Mouse (Mus musculus) right cerebral cortex, postnatal 36 days (tissue): Measurements from ENCODE around the gene D630045J12Rik.
A peak's percentile ranks its signal among the peaks of the same experiment; 100 is the strongest.

Experiments
- DNase-seq, 2 experiments: peaks; one replicate each; pipeline ENCODE4 v3.0.0; 2022; ENCODE audit warnings: low spot score in 2 of 2, mixed read lengths in 1 of 2

D630045J12Rik gene

DNA sequence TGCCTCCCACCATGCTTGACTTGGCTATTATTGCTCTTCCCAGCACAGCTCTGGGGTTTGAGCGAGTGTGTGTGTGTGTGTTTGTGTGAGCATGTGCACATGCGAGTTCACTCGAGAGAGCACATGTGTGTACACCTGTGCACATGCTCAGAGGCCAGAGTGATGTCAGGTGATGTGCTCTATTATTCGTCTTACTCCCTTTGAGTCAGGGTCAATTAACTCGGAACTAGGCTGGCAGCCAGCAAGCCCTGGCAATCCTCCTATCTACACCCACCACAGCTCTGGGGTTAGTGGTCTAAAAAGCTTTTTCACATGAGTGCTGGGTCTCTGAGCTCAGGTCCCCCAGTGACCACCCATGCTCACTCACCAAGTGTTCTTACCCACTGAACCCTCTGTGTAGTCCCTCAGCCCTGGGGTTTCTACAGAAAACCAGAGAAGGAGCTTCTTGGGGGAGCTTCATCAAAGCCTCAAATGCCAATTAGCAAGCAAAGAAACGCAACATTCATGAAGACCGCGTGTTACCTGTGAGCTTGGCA, 11.4 kb downstream of the D630045J12Rik start:
- DNase-seq, result no peak

DNA sequence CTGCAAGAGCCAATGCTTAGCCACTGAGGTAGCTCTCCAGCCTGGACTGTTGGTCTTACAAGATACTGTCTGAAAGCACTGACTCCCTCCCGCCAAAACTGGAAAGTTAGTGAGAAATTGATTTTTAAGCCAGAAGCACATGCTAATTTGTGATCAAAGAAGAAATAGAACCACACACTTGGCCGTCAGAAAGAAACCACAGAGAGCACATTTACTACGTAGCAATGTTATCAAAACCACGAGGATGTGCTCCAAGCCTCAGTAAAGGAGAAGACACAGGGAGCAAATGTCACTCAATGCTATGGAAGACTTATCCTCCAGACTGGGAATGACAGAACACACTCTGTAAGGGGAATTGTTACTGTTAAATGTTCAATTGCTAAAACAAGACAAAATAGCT, 12.3 kb downstream of the D630045J12Rik start:
- no peak for DNase-seq

DNA sequence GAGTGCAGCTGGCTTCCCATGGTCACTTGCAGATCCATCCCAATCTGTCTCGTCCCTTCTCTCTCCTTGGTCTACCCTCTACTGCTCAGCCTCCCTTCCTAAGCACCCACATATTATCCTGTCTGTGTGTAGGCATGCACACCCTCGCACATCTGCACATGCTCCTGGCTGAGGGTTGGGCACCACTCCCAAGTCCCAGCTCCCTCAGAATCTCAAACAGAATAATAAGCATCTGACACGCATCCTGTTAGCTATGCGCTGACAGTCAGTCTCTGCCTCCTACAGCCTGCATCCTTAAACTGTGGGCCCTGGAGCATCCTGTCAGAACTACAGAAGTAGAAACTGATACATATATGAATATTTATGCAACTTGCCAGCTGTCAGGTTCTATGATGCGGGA, 13.2 kb downstream of the D630045J12Rik start:
- peak; percentile 55 to 77 for DNase-seq

DNA sequence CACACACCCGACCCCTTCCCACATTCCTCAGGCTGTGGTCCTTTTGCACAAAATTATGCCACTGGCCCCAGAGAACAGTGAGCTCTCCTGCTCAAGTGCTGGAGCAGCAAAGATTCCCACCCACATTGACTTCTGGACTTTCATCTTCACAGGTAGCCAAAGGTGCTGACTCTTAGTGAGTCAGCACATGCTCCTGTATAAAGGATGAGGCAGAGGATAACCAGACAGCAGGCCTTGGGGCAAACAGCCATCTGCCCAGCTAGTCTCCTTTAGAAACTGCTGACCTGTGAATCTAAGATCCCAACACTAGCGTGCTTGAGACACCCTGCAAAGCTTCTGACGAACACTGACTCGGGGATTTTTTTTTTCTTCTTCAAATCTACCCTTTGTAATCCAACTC, 15.4 kb downstream of the D630045J12Rik start:
- no peak for DNase-seq

DNA sequence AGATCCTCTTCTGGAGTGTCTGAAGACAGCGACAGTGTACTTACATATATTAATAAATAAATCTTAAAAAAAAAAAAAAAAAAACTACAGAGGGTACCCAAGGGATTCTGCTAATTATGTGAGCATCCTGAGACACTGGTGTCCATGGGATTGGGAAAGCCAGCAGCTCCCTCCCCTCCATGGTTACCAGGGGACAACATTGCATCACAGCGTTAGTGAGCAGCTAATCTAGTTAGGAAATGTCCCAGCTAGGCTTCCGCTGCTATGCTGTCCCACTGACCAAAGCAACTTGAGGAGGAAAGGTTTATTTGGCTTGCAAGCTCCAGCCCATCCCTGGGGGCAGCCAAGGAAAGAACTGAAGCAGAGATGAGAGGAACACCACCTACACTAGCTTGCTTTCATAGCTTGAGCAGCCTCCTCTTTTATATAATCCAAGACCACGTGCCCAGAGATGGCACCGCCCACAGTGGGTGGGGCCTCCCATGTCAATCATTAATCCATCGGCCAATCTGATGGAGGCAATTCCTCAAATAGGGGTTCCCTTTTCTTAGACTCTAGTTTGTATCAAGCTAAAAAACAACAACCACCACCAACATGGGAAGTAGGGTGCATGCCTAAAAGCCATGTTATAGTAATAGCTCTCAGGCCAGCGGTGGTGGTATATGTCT, 17.7 kb downstream of the D630045J12Rik start:
- no peak for DNase-seq

DNA sequence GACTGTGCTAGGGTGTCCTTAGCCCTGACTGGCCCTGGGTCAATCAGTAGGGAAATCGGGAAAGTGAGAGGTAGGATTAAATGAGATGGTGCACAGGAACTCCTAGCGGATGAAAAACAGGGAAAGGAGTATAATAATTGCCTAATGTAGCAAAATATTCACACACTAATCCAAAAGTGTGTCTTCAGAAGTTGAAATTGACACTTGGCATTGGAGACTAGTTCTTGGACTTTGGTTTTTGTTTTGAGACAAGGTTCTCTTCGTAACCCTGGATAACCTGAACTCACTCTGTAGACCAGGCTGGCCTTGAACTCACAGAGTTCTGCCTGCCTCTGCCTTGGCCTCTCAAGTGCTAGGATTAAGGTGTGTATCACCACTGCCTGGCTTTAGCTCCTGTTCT, 20.0 kb downstream of the D630045J12Rik start:
- DNase-seq, result no peak

DNA sequence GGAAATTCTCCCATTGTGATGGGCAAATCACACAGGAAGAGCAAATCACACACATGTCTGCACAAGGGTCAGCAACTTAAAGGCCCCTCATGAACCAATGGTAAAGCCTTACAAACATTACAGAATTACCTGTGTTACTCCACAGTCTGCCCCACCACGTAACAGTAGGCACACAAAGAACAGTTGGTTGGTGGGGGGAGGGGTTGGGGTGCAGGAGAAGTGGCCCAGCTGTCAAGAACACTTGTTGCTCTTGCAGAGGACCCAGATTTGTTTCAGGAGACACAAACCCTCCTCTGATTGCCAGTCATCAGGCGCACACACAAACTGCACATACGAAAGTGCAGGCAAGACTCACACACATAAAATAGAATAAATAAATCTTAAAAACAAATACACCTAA, 20.9 kb downstream of the D630045J12Rik start:
- no peak for DNase-seq

DNA sequence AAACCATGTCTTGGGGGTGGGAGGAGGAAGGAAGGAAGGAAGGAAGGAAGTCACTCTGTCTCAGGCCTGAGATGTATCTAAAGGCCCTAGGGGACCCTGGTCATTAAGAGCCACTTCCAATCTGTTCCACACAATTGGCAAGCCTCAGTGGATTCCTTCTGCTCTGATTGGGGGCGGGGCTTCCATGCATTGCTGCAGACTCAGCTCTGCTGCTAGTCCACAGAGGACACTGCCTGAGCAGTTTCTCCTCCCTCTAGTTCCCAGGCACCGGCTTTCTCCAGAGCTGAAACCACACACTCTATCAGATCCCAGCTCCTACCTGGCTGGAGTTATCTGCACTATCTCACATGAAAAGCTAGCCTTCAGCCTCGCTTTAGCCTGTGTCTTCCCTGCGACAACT, 21.8 kb downstream of the D630045J12Rik start:
- DNase-seq, result no peak

DNA sequence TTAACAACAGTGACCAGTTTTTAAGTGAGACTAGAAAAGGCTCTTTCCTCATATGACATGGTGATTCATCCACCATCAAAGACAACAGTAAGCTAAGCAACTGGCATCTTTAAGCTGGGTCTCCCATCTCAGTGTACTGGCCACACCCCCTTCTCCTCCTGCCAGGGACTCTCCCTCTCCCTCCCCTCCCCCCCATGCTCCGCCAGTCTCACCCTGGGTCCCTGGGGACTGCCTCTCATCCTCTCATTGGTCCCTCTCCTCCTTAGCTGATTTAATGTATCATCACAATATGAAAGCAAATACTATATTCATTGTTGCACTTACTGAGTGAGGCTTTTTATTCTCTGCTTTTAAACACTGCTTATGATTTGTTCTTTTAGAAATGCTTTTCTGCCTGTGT, 29.7 kb downstream of the D630045J12Rik start:
- DNase-seq, result no peak

DNA sequence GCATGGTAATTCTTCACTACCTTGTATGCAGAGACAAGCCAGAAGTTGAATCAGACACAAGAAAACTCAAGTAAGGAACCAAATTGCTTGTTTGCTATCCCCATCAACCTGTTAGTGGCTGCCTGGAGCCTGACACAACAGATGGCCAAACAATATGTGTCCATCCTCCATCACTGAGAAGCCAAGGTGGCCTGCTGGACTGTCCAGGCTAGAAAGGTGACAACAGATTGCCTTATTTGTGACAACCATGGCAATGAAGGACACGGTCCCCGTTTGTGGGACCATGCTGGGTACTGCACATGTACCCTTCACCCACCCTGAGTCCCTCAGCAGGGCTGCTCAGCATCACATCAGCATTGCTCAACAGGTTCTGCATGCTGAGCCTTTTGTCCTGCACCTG, 34.5 kb downstream of the D630045J12Rik start:
- no peak for DNase-seq

DNA sequence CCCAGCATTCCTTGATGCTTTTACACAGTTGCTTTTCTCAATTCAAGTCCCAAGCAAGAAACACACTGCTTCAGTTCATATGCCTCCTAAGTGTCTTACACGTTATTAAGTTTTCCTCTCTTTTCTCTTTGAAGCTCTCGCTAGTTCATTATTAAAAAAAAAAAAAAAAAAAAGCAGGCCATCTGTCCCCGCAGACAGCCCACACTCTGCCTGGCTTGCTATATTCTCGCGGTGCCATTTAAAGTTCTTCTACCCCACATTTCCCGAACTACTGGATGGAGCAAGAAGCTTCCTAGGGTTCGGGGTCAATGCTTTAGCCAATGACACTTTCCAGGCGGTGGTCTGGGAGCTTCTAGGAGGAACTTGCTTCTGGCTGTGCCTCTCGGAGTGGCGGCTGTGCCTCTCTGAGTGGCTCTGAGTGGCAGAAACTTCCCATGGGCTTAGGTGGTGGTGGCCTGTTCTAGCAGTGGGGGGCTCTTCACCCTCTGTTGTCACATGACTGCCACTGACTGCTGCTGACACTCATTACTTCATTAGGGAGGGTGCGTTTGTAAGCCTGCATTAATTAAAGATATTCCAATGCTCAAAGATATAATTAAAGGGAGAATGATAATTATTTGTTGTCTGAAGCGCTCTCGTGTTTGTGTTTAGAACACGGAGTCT, 38.2 kb downstream of the D630045J12Rik start:
- no peak for DNase-seq

DNA sequence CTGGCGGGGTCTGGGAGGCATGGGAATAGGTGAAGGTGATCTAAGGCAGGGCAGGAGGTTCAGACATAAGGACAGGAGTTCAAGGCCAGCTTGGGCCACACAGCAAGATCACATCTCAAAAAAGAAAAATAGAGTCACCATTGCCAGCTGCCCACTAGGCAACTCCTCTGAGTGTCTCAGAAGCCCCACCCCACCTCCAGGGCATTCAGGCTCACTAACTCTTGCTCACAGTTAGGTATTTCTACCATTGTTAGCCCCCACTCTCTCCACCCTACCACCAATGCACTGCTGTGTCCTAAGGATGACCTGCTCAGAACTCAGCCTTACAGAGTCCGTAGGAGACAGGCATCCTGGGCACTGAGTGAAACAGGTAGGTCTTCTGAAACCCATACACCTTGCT, 46.2 kb downstream of the D630045J12Rik start:
- no peak for DNase-seq

DNA sequence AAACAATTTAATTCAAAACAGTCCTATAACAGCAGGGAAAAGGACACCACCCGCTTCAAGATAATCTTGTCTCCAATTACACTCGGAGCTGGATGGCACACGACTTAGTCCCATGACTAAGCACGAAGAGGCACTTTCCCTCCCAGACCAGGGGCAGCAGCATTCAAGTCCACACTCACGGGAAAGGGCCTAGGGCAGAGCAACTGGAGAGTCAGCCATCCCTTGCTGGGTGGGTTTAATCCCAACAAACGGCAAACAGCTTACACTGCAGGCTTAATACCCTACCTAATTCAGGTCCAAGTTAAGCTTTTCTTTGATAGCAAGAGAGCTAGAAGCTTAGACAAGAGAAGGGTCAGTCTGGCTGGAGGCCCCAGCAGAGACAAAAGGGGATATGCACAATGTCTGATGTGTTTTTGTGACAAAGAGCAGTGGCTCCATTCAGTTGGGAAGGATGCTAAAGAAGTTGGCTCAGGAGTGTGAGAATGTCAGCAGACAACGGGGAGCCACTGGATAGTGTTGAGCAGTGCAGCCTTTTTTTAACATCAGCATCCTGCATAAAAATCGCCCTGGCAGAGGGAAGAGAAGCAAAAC, 46.8 kb downstream of the D630045J12Rik start:
- no peak for DNase-seq

DNA sequence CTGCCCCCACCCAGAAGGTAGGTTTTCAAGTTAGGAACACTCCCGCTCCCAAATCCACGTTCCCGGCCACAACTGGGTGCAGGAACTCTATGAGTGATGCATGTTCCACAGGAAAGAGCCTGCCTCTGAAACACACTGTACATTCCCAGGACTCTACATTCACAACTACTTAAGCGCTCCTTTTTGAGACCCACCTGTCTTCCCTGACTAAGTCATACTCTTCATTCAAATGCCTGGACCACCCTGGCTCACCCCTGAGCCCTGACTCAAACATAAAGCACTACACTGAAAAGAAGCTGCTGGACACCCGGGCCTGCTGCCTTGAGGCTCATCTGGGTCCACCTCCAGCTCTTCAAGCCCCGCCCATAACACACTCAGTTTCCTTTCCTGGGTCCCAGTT, 48.4 kb downstream of the D630045J12Rik start:
- no peak for DNase-seq

DNA sequence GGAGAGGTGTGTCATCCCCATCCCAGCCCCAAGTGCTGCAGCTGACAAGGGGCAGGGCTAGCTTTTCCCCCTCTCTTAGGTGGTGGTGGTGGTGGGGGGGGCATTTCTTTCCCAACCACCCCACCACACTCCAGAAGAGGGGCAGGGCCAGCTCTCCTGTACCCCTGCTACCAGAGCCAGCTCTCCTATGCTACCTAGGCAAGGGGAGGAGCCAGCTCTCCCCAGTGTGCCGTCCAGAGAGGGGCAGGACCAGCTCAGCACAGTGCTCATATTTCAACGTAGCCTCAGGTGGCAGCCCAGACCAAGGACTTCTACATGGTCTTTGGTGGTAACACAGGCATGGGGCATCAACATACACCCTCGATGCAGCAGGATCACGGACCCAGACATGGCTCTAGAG, 50.0 kb downstream of the D630045J12Rik start:
- DNase-seq, result no peak

DNA sequence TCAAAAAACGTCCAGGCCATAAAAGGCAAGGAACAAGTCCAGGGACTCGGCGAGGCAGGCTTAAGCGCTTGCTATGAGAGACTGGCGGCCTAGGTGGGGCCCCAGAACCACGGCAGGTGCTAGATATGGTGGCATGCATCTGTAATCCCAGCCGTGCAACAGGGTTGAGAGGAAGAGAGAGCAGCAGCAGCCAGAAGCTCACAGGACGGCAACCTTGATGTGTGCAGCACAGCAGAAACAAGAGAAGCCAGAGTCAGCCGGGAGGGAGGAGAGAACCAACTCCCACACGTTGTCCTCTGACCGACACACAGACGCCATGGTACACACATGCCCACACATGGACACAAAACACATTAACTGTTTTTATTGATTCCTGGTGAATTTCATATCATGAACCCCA, 51.0 kb downstream of the D630045J12Rik start:
- DNase-seq, result no peak

DNA sequence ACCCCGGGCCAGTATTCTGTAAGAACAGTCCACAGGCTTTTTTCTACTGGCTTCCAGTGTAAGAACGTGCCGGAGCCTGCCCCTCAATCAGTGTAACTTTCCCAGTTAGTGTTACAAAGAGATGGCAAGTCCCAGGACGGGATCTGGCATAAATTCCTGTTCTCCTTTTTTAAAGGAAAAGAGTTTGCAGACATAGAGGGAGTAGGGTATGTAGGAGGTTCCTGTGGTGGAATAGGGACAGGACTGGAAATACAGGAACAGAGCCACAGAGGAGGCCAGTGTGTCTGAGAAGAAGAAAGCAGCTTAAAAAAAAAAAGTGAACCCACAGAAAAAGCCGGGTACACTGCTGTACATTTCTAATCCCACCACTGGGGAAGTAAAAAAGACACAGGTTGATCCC, 52.3 kb downstream of the D630045J12Rik start:
- no peak for DNase-seq

DNA sequence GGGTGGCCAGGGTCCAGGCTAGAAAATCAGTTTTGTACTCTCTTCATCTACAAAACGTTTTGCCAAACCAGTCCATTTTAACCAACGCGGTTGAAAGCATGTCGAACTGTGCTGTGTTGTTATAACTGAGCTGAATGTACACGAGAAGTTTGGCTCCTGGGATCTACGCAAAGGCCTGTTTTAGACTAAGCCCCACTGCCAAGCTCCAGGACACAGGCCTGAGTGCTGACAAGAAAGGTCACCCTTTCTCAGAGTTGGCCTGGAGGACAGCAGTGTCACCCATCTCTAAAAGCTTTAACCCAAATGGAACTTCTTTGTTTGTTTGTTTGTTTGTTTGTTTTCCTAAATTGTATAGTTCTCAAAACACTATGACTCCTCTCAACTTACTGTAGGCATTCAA, 54.2 kb downstream of the D630045J12Rik start:
- no peak for DNase-seq

DNA sequence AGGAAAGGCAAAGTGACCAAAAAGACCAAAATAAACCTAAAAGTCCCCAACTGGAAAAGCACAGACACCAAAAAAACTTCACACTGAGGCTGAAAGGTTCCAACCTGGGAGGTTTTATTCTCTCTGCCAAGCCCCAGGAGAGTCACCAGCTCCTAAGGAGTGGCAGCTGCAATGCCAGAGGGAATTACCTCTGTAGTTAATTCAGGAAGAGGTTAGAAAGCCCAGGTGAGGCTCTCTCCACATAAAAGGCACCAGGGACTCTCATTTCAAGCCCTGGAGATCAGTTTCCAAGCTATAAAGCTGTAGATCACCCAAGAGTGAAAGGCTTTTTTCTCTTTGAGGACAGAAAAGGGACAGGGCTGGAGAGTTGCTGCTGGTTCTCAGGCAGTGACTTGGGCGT, 55.1 kb downstream of the D630045J12Rik start:
- no peak for DNase-seq

DNA sequence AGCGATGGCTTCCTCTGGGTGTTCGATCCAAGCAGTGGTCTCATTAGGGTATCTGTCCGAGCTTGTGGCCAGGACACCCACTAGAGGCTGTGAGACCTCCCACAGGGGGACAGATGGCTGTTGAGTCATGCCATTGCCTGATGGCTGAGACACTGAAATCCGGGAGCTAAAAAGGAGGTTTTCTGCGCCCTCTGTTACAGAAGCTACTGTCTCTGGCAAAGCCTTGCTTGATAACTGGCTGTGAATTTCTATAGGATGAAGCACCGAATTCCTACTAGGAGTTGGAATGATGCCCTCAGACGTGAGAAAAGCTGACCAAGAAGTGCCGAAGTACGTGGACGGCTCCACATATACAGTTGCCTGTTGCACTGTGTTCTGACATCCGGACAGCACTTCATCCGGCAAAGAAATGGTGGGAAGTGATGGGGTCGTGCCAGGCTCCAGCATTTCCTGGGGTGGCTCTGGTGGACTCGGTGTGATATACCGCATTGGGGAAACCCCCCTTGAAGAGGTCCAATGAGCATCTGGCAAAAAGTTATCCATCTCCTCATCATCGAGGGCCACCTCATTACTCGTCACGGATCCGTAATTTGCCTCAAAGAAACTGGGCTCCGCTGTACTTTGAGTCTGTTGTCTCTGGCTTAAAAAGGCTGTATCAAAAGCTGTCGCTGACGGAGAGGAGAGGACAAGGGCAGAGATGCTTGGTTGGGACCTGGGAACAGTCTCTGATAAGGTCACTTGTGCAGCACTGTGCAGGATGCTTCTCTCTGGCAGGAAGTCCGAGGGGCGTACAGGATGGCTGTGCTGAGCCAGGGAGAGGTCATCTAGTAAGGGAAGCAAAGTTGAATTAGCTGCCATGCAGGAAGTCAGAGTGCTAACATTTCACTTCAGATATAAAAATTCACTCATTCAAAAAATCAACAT, 57.3 kb downstream of the D630045J12Rik start:
- DNase-seq, result peak; percentile 59 to 69

DNA sequence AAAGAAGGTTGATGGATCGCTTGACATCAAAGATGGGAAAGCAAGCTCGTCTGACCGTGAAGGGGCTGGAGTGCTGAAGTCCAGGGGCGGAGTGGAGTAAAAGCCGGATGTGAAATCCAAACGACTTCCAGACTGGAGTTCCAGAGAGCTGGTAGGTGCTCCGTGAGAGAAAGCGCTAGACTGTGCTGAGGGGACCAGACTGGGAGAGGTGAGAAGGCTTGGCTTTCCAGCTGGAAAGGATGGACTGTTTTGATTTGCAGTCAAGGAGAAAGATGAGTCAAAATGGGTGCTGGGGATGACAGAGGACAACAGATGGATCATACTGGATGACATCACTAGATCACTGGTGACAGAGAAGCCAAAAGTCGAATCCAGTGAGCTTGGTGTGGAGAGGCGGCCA, 58.5 kb downstream of the D630045J12Rik start:
- DNase-seq, result no peak

DNA sequence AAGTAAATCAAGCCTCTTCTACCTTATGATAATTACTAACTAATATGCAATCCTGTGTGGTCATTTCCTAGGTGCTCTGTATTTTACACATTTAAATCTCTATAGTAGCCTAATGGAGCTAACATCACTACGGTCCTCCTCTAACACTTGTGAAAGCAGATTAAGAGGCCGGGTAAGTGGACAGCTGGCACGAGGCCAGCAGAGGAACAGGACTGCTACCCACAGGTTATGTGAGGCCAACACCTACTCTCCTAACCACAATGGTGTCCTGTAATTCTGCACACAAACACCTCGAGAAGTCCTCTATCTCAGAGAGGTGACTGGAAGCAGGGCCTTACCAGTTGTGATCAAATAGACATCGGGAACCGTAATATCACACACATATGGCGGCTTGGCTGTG, 59.8 kb downstream of the D630045J12Rik start:
- no peak for DNase-seq
